ENCODE assay signal across 10 mouse cellular contexts in the genomic region with DNA sequence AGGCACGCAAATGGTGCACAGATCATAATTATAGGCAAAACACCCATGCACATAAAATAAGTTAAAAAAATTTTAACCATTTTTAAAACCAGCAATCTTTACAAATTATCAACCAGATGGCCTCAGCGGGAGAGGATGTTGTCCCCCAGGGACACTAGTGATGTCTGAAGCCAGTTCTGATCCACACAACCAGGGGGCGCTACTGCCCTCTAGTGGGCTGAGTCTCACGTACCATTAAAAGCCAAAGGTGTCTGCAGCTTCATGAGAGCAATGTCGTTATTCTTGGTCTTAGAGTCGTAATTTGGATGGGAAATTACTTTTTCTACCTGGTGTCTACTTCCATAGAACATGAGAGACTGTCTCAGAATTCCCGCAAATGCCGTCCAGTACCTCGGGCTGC. TPM values are rescaled to one million over a fixed set of nuclear protein-coding genes. Genes with fewer than 3 reads are reported as not detected.
DNase-seq lines count a peak whose midpoint lies in the region; ATAC-seq and TF ChIP-seq lines count a peak whose summit lies in the region.
"Had no signal": no experiment of that assay in that cellular context is flagged by ENCODE, and none has a peak within 500 bp of the region (broad histone marks: within the 10 kb centered on the region; RNA-seq: fewer than 3 reads in every experiment).

No protein-coding gene starts in this region.

- H3K36me3 ChIP-seq in midbrain, embryonic 10.5 days = no peaks in the 10 kb centered on the region
- no peaks in the 10 kb centered on the region for H3K36me3 ChIP-seq in midbrain, embryonic 13.5 days
- H3K36me3 ChIP-seq in liver, embryonic 14.5 days (replicated peaks; ENCODE audit: control insufficient read depth, insufficient read depth, low read depth) = no peaks in the 10 kb centered on the region
- H3K36me3 ChIP-seq in testis, adult 2 months (ENCODE audit: control insufficient read depth, insufficient read depth, low read length) = no peaks in the 10 kb centered on the region
- H3K36me3 ChIP-seq: limb, embryonic 15.5 days had no signal

- no peak for ATAC-seq in midbrain, embryonic 13.5 days
- no peak for ATAC-seq in liver, embryonic 14.5 days (ENCODE audit: insufficient read depth)
- ATAC-seq in inflammation-experienced regulatory T-cells, adult 6 months = no peak

- H3K27me3 ChIP-seq in midbrain, embryonic 10.5 days (ENCODE audit: low read depth, poor library complexity, severe bottlenecking) = no peaks in the 10 kb centered on the region
- no peaks in the 10 kb centered on the region for H3K27me3 ChIP-seq in midbrain, embryonic 13.5 days
- no peaks in the 10 kb centered on the region for H3K27me3 ChIP-seq in liver, embryonic 14.5 days (ENCODE audit: control insufficient read depth, insufficient read depth, low read length)
- no peaks in the 10 kb centered on the region for H3K27me3 ChIP-seq in testis, adult 2 months (ENCODE audit: control insufficient read depth, insufficient read depth, low read length)
- H3K27me3 ChIP-seq: limb, embryonic 15.5 days had no signal

- no peak overlapping the region for H3K9ac ChIP-seq in midbrain, embryonic 13.5 days (replicated peaks)
- H3K9ac ChIP-seq in liver, embryonic 14.5 days (replicated peaks) = no peak overlapping the region
- H3K9ac ChIP-seq: limb, embryonic 15.5 days had no signal

- peak; percentile 52 for TF ChIP-seq CTCF in liver, embryonic 14.5 days (IDR thresholded peaks at IDR 0.05; ENCODE audit: low read depth)
- peak; percentile 55; the same call in 1 of the 2 replicates for TF ChIP-seq CTCF in testis, adult 2 months (IDR thresholded peaks at IDR 0.05; ENCODE audit: control insufficient read depth, insufficient read depth, insufficient replicate concordance, low read depth, low read length)

- H3K9me3 ChIP-seq in midbrain, embryonic 10.5 days (replicated peaks) = no peaks in the 10 kb centered on the region
- no peaks in the 10 kb centered on the region for H3K9me3 ChIP-seq in midbrain, embryonic 13.5 days
- no peaks in the 10 kb centered on the region for H3K9me3 ChIP-seq in liver, embryonic 14.5 days (ENCODE audit: control insufficient read depth, low read length)
- H3K9me3 ChIP-seq: limb, embryonic 15.5 days had no signal

- H3K4me3 ChIP-seq in midbrain, embryonic 10.5 days = no peak overlapping the region
- H3K4me3 ChIP-seq in midbrain, embryonic 13.5 days (replicated peaks) = no peak overlapping the region
- no peak overlapping the region for H3K4me3 ChIP-seq in liver, embryonic 14.5 days (ENCODE audit: insufficient read depth in 1 of 2, low read depth in 2 of 2, low read length in 2 of 2)
- H3K4me3 ChIP-seq in testis, adult 2 months (ENCODE audit: control insufficient read depth, low read depth, low read length) = no peak overlapping the region
- H3K4me3 ChIP-seq: erythroblast, embryonic 14.5 days; limb, embryonic 15.5 days had no signal

- no peak overlapping the region for H3K27ac ChIP-seq in midbrain, embryonic 10.5 days (replicated peaks)
- no peak overlapping the region for H3K27ac ChIP-seq in midbrain, embryonic 13.5 days
- no peak overlapping the region for H3K27ac ChIP-seq in liver, embryonic 14.5 days
- no peak overlapping the region for H3K27ac ChIP-seq in testis, adult 2 months (ENCODE audit: control insufficient read depth, insufficient read depth, low read depth, low read length)
- H3K27ac ChIP-seq: limb, embryonic 15.5 days had no signal

- TF ChIP-seq POLR2A in testis, adult 2 months (IDR thresholded peaks at IDR 0.05; ENCODE audit: control insufficient read depth, low read depth, low read length) = no peak

- WGBS in midbrain, embryonic 10.5 days = 71% methylated on average over 9 of the region's 9 CpGs
- WGBS in midbrain, embryonic 13.5 days = 67% methylated on average over 9 of the region's 9 CpGs
- 44% methylated on average over 9 of the region's 9 CpGs for WGBS in liver, embryonic 14.5 days (ENCODE audit: insufficient replicate concordance)

- no peak for TF ChIP-seq EP300 in liver, embryonic 14.5 days (IDR thresholded peaks at IDR 0.05; ENCODE audit: low read depth)

- H3K4me1 ChIP-seq in midbrain, embryonic 10.5 days = no peaks in the 10 kb centered on the region
- H3K4me1 ChIP-seq in midbrain, embryonic 13.5 days (replicated peaks) = no peaks in the 10 kb centered on the region
- H3K4me1 ChIP-seq in liver, embryonic 14.5 days (replicated peaks; ENCODE audit: control insufficient read depth in 2 of 2, insufficient read depth in 2 of 2, low read length in 1 of 2) = no peaks in the 10 kb centered on the region
- no peaks in the 10 kb centered on the region for H3K4me1 ChIP-seq in testis, adult 2 months (ENCODE audit: control insufficient read depth, insufficient read depth, low read length)
- H3K4me1 ChIP-seq: limb, embryonic 15.5 days had no signal

- DNase-seq in midbrain, embryonic 10.5 days (ENCODE audit: low spot score) = peak; percentile 24
- DNase-seq in ZHBTc4 (ENCODE audit: low read depth, low spot score) = peak; percentile 17
- DNase-seq in cerebellum, adult 9-11 months = peak; percentile 7
- DNase-seq in kidney, postnatal 10 days = peak; percentile 79
- DNase-seq in liver, embryonic 14.5 days (ENCODE audit: low read depth in 3 of 3, low spot score in 3 of 3) = no peak

- no peak overlapping the region for H3K4me2 ChIP-seq in midbrain, embryonic 13.5 days (replicated peaks)
- H3K4me2 ChIP-seq in liver, embryonic 14.5 days (ENCODE audit: low read depth) = no peak overlapping the region
- H3K4me2 ChIP-seq: limb, embryonic 15.5 days had no signal

RNA-seq across cellular contexts. Expression of a gene that starts 42.3 kb away (rescaled TPM):
- 0.15 and 0.24 TPM in 2 replicates for polyA plus RNA-seq in midbrain, embryonic 10.5 days (2016; fragmentation: Nextera tagmentation; extraction: Ambion mirVana)
- polyA plus RNA-seq in midbrain, embryonic 13.5 days (2015; fragmentation: Nextera tagmentation; extraction: Ambion mirVana) = 0.05 TPM in 1 of 2 replicates, not detected in the other
- 2.4 and 2.9 TPM in 2 replicates for polyA plus RNA-seq in liver, embryonic 14.5 days (2012; rRNA removed)
- polyA plus RNA-seq in liver, embryonic 14.5 days (2014; fragmentation: Nextera tagmentation; extraction: Ambion mirVana) = 3.4 and 3.9 TPM in 2 replicates
- polyA plus RNA-seq in testis, adult 2 months (2012; rRNA removed) = 0.63 and 1.2 TPM in 2 replicates
- polyA plus RNA-seq in inflammation-experienced regulatory T-cells, adult 6 months (2017; shearing (Covaris generic)) = under 1 TPM in 1 of 3 experiments, not detected in 2; 0.22 TPM

RNA-seq across cellular contexts. Expression of a gene that starts 54.0 kb away (rescaled TPM):
- polyA plus RNA-seq in midbrain, embryonic 10.5 days (2016; fragmentation: Nextera tagmentation; extraction: Ambion mirVana) = not detected in 2 replicates
- polyA plus RNA-seq in midbrain, embryonic 13.5 days (2015; fragmentation: Nextera tagmentation; extraction: Ambion mirVana) = not detected in 2 replicates
- polyA plus RNA-seq in liver, embryonic 14.5 days (2012; rRNA removed) = not detected in 2 replicates
- polyA plus RNA-seq in liver, embryonic 14.5 days (2014; fragmentation: Nextera tagmentation; extraction: Ambion mirVana) = 0.14 TPM in 1 of 2 replicates, not detected in the other
- polyA plus RNA-seq in testis, adult 2 months (2012; rRNA removed) = 43.5 and 47.0 TPM in 2 replicates
- 1 to 10 TPM; 1.9 to 3.2 (median 2.0) TPM for polyA plus RNA-seq in inflammation-experienced regulatory T-cells, adult 6 months (2017; shearing (Covaris generic))

Comparison
In these comparisons a context has a peak if more than half of its experiments do, and no peak if none do; other contexts are left out.
1. DNase-seq: peak in midbrain, embryonic 10.5 days (single experiment), ZHBTc4 (single experiment), cerebellum, adult 9-11 months (single experiment) and kidney, postnatal 10 days (single experiment); none in liver, embryonic 14.5 days (0 of 3).
2. RNA of a gene that starts 54.0 kb away (polyA plus RNA-seq): 43.5 to 47.0 TPM in testis, adult 2 months; 1.9 to 3.2 TPM in inflammation-experienced regulatory T-cells, adult 6 months, 0.14 TPM in liver, embryonic 14.5 days, not detected in midbrain, embryonic 13.5 days and not detected in midbrain, embryonic 10.5 days; every median in the first group is over 10 times any median in the second.